Mouse (Mus musculus) heart, embryonic 15.5 days (tissue): Measurements from ENCODE around the gene Med27. TPM values are rescaled to one million over a fixed set of nuclear protein-coding genes. Genes with fewer than 3 reads are reported as not detected.

Source experiments
- ATAC-seq: fragments of 200-750 bp; cut with Nextera tagmentation; replicated peaks from 2 replicates; pipeline ENCODE4 v1.8.0; 2017; ENCODE audit warnings: low read depth, moderate TSS enrichment; ENCODE audit not compliant: insufficient number of reproducible peaks, insufficient read depth, low FRiP score
- H3K27ac ChIP-seq: fragments of 300-500 bp; sonication (generic); 2 replicates; pipeline ENCODE4 v1.5.1; 2015; ENCODE audit warnings: mild to moderate bottlenecking, inconsistent platforms
- H3K27me3 ChIP-seq: fragments of 300-500 bp; sonication (generic); 2 replicates; pipeline ENCODE4 v1.6.1; 2015; ENCODE audit warnings: inconsistent platforms
- H3K36me3 ChIP-seq: fragments of 300-500 bp; sonication (generic); 2 replicates; pipeline ENCODE4 v1.6.1; 2015; ENCODE audit warnings: mild to moderate bottlenecking, inconsistent platforms
- H3K4me1 ChIP-seq: fragments of 300-500 bp; sonication (generic); replicated peaks from 2 replicates; pipeline ENCODE4 v1.6.1; 2015; ENCODE audit warnings: inconsistent platforms
- H3K4me2 ChIP-seq: fragments of 300-500 bp; sonication (generic); 2 replicates; pipeline ENCODE4 v1.6.1; 2015; ENCODE audit warnings: inconsistent platforms, mild to moderate bottlenecking, moderate library complexity
- H3K4me3 ChIP-seq: fragments of 300-500 bp; sonication (generic); 2 replicates; pipeline ENCODE4 v1.5.1; 2015; ENCODE audit warnings: mild to moderate bottlenecking, inconsistent platforms
- H3K9ac ChIP-seq: fragments of 300-500 bp; sonication (generic); 2 replicates; pipeline ENCODE4 v1.6.1; 2015; ENCODE audit warnings: mild to moderate bottlenecking, inconsistent platforms
- H3K9me3 ChIP-seq: fragments of 300-500 bp; sonication (generic); replicated peaks from 2 replicates; pipeline ENCODE4 v1.6.1; 2016; ENCODE audit warnings: inconsistent platforms
- WGBS: fragments of 180-500 bp; shearing (Covaris S2); methylation state at CpG from one replicate; pipeline ENCODE4 v1.1.7; 2015; ENCODE audit warnings: mixed read lengths; 5-methylcytosine and 5-hydroxymethylcytosine counted together
- polyA plus RNA-seq: library from polyadenylated mRNA; unstranded; fragments of >200 nt; fragmentation: Nextera tagmentation; extraction: Ambion mirVana; gene quantifications from 2 replicates; pipeline ENCODE4 v1.2.1, GENCODE M21; 2015

The Med27 gene
- polyA plus RNA-seq, 1 experiment from 2014 or later: 26.9 TPM

GRCm38 (mm10) chr2:29473907-29474306, 127.3 kb downstream of the Med27 start:
- Histone ChIP-seq H3K4me2 (no peak overlapping the region), H3K9me3 (no peaks in the 10 kb centered on the region)
- ATAC-seq: no peak

DNA sequence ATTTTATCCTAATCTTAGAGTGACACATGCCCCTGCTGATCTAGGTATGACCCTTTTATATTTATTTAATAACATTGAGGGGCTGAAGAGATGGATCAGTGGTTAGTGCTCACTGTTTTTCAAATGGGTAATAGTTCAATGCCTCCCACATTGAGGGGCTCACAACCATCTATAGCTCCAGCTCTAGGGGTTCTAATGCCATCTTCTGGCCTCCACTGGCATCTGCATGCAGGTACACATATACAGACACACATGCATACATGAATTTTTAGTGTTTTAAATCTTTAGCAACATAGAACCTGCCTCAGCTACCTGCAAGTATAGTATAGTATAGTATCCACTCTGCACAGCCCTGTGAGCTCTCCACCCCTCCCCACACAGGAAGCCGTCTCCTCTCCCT, 130.1 kb downstream of the Med27 start:
- Histone ChIP-seq H3K4me3 (no peak overlapping the region), H3K4me1 (no peaks in the 10 kb centered on the region; the same call in 1 of the 2 replicates), H3K27ac (no peak overlapping the region), H3K27me3 (no peaks in the 10 kb centered on the region), H3K9me3 (no peaks in the 10 kb centered on the region), H3K36me3 (no peaks in the 10 kb centered on the region), H3K4me2 (no peak overlapping the region), H3K9ac (no peak overlapping the region)
- no peak for ATAC-seq
- WGBS: 85% methylated on average over 1 of the region's 1 CpGs

More at GRCm38 (mm10) chr2:29473907-29474306, 127.3 kb downstream of the Med27 start:
- H3K9ac ChIP-seq: no peak overlapping the region
- no peaks in the 10 kb centered on the region for H3K27me3 ChIP-seq
- no peaks in the 10 kb centered on the region; the same call in 1 of the 2 replicates for H3K4me1 ChIP-seq
- 57% methylated on average over 2 of the region's 2 CpGs for WGBS
- H3K27ac ChIP-seq: no peak overlapping the region
- H3K4me3 ChIP-seq: no peak overlapping the region
- no peaks in the 10 kb centered on the region for H3K36me3 ChIP-seq

DNA sequence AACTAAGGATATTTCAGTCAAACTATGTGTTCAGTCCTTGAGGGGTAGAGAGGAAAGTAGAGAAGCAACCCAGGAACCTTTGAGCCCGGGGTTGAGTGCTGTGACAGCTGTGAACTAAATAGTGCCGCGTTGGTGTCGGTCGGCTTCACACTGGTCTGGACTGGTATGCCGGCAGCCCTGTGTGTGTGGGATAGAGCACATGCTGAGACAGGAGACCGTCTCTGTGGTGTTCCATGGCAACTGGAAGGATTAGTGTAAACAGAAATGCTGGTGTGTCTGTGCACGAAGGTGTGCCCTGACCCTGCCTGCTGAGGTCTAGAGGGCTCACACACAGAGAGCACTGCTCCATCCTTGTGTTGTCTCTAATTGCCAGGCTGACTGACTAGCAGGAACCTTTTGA, 135.2 kb downstream of the Med27 start:
- Histone ChIP-seq H3K27ac (no peak overlapping the region), H3K4me1 (peaks cover 7% of the 10 kb centered on the region; the same call in 1 of the 2 replicates), H3K27me3 (no peaks in the 10 kb centered on the region), H3K4me2 (no peak overlapping the region), H3K9ac (no peak overlapping the region), H3K9me3 (no peaks in the 10 kb centered on the region), H3K4me3 (no peak overlapping the region), H3K36me3 (no peaks in the 10 kb centered on the region)
- no peak for ATAC-seq
- WGBS: 50% methylated on average over 8 of the region's 8 CpGs

DNA sequence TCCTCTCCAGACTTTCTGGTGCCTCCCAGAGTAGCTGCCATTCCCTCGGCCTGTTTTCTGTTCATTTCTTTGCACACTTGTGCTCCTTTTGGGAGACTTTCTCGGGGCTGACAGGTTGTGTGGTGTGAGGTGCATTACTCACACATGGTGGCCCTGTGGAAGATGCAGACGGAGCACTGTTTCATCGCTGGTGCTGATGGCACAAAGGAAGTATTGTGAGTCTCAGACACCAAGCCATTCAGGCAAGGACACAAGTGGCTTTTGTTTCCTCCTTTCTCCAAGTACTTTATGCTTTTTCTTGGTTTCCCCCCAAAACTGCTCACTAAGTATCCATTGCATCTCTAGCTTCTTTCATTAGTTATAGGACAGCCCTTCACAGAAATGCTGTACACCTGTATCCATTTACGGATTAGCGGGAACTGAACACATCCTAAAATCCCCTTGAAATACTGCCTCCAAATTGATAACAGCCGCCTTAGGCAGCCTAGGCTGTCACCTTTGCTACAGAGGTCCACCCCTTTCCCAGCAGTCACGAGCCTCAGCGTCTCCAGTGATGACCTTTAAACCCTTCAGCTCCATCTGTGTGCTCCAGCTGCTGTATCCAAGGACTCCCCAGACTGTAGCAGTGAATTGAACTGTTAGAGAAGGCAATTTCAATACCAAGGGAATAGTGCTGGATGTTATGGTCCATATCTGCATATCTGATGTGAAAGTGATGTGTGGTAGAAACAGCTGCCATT, 136.5 kb downstream of the Med27 start:
- no peak for ATAC-seq
- WGBS: 66% methylated on average over 9 of the region's 9 CpGs
- H3K36me3 ChIP-seq: no peaks in the 10 kb centered on the region
- no peak overlapping the region for H3K27ac ChIP-seq
- H3K4me2 ChIP-seq: no peak overlapping the region
- H3K27me3 ChIP-seq: no peaks in the 10 kb centered on the region
- peaks cover 7% of the 10 kb centered on the region; the same call in 1 of the 2 replicates for H3K4me1 ChIP-seq
- no peak overlapping the region for H3K9ac ChIP-seq
- H3K4me3 ChIP-seq: no peak overlapping the region
- H3K9me3 ChIP-seq: no peaks in the 10 kb centered on the region

DNA sequence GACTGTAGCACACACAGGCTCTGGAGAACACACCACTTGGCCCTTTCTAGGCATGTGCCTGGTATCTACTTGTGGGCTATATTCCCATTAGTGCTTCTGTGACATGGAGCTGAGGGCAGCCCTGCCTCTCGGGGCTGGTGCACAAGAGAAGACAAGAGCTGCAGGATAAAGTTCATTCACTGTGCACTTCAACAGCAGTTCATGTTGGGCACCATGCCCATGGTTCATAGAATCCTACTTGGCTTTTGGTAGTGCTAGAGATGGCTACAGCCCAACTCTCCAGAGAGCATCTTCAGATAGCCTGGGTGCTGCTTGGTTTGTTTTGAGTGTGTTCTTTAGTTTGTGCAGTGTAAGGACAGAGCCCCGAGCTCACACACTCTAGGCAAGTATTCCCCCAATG, 138.9 kb downstream of the Med27 start:
- no peak overlapping the region for H3K4me2 ChIP-seq
- peaks cover 7% of the 10 kb centered on the region; the same call in 1 of the 2 replicates for H3K4me1 ChIP-seq
- no peak overlapping the region for H3K4me3 ChIP-seq
- no peak overlapping the region for H3K9ac ChIP-seq
- no peaks in the 10 kb centered on the region for H3K36me3 ChIP-seq
- no peak overlapping the region for H3K27ac ChIP-seq
- WGBS: 60% methylated on average over 2 of the region's 2 CpGs
- H3K27me3 ChIP-seq: no peaks in the 10 kb centered on the region
- no peaks in the 10 kb centered on the region for H3K9me3 ChIP-seq
- ATAC-seq: 0 out of 2 replicates have a peak, but pooled peaks have one; percentile 35

DNA sequence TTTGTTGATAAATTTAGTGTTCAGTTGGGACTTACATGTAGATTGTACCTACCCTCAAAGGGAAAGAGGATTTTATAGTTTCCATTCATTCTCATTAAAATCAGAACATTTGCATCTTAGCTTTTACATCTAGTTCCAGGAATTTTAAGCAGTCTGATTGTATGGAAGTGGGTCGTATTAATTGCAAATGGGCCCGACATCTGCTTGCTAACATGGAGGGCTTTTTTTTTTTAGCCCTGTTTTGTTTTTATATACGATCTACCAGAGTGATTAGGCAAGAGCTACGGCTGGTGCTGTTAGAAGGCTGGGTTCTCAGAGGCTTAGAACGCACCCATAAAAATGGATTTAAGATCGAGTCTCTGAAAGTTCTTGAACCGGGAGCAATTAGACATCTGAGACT, 139.9 kb downstream of the Med27 start:
- no peaks in the 10 kb centered on the region for H3K36me3 ChIP-seq
- 83% methylated on average over 7 of the region's 7 CpGs for WGBS
- ATAC-seq: no peak
- H3K27me3 ChIP-seq: no peaks in the 10 kb centered on the region
- H3K9me3 ChIP-seq: no peaks in the 10 kb centered on the region
- H3K4me3 ChIP-seq: no peak overlapping the region
- no peak overlapping the region for H3K9ac ChIP-seq
- peaks cover 7% of the 10 kb centered on the region; the same call in 1 of the 2 replicates for H3K4me1 ChIP-seq
- H3K27ac ChIP-seq: no peak overlapping the region
- H3K4me2 ChIP-seq: no peak overlapping the region

DNA sequence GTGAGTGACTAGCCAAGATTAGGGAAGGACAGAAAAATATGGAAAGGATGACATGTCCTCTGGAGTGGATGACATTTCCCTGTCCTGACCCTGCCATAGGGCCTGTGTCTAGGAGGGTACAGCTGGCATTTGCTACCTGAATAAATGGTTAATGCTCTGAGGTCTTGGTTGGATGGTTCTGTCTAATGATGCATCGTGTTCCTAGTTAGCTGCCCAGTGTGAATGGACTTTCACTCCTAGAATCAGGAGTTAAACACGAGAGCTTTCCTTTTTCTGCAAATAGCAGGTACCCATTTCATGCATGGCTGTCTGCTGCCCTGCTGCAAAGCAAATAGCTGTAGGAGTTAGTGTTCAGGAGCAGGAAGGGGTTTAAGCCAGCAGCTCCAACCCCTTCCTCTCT, 141.0 kb downstream of the Med27 start:
- Histone ChIP-seq H3K9me3 (no peaks in the 10 kb centered on the region), H3K4me1 (no peaks in the 10 kb centered on the region), H3K27ac (no peak overlapping the region), H3K36me3 (no peaks in the 10 kb centered on the region), H3K9ac (no peak overlapping the region), H3K4me2 (no peak overlapping the region), H3K27me3 (no peaks in the 10 kb centered on the region), H3K4me3 (no peak overlapping the region)
- WGBS: 75% methylated on average over 2 of the region's 2 CpGs
- ATAC-seq: no peak

- Histone ChIP-seq H3K27ac (no peak overlapping the region), H3K36me3 (no peaks in the 10 kb centered on the region), H3K27me3 (no peaks in the 10 kb centered on the region), H3K9ac (no peak overlapping the region), H3K9me3 (no peaks in the 10 kb centered on the region), H3K4me1 (peaks cover 8% of the 10 kb centered on the region), H3K4me3 (no peak overlapping the region), H3K4me2 (no peak overlapping the region)
- no peak for ATAC-seq
- WGBS: 84% methylated on average over 13 of the region's 13 CpGs
Observed at GRCm38 (mm10) chr2:29488379-29489236, 142.0 kb downstream of the Med27 start.

GRCm38 (mm10) chr2:29491656-29492055, 145.0 kb downstream of the Med27 start:
- ATAC-seq: no peak
- Histone ChIP-seq H3K27me3 (no peaks in the 10 kb centered on the region), H3K4me2 (no peak overlapping the region), H3K36me3 (no peaks in the 10 kb centered on the region), H3K9ac (no peak overlapping the region), H3K9me3 (no peaks in the 10 kb centered on the region), H3K4me1 (peaks cover 14% of the 10 kb centered on the region), H3K4me3 (no peak overlapping the region), H3K27ac (no peak overlapping the region)
- WGBS: 81% methylated on average over 6 of the region's 6 CpGs

DNA sequence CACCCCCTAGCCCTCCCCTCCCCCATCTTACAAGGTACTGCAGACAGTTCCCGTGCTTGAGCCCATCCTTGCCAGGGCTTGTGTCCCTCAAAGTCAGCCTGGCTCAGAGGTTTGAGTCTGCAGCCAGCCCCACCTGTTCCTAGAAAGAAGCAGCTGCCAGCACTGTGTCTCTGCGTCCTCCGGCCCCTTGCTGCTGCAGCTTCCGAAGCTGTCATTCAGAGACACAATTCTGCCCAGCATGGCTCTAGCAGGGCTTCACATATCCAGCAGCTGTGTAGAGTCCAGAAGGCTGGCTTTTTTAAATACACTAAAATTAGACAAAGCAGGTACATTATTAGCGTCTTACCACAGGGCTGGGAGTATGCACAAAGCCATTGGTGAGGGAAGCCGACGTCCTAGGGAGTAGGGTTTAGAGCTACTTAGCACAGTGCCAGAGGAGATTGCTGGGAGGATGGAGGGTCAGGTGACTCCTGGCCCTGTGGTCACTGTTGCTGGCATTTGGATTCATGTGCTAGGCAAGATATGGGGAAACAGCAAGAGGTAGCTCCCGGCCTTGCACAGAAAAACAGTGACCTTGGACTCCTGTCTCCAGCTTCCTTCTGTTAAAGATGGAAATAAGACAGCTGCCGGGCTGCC, 146.9 kb downstream of the Med27 start:
- no peak overlapping the region for H3K9ac ChIP-seq
- peak; percentile 43; the same call in 1 of the 2 replicates for ATAC-seq
- no peaks in the 10 kb centered on the region for H3K27me3 ChIP-seq
- no peaks in the 10 kb centered on the region for H3K36me3 ChIP-seq
- WGBS: 30% methylated on average over 9 of the region's 9 CpGs
- no peaks in the 10 kb centered on the region for H3K9me3 ChIP-seq
- H3K4me2 ChIP-seq: no peak overlapping the region; the same call in 1 of the 2 replicates
- H3K4me1 ChIP-seq: peaks cover 14% of the 10 kb centered on the region
- H3K4me3 ChIP-seq: no peak overlapping the region
- no peak overlapping the region for H3K27ac ChIP-seq

DNA sequence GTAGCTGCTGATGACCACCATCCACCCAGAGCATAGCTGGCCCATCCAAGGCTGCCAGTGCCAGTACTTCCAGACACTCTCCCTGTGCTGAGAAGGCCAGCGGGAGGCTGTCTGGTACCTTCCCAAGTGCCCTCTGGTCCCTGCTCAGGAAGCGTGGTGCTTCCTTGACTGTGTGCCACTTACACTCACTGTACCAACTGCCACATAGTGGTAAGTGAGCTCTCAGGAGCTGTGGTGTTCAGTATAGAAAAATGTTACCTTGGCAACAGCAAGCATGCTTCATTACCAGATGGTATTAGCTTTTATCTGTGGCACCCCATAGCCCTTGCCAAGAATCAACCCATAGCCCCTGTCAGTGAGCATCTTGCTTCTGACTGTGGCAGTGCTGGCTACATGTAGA, 148.7 kb downstream of the Med27 start:
- no peak for ATAC-seq
- Histone ChIP-seq H3K36me3 (no peaks in the 10 kb centered on the region), H3K4me2 (no peak overlapping the region), H3K9me3 (no peaks in the 10 kb centered on the region), H3K27me3 (no peaks in the 10 kb centered on the region), H3K4me3 (no peak overlapping the region), H3K4me1 (peaks cover 14% of the 10 kb centered on the region), H3K27ac (no peak overlapping the region), H3K9ac (no peak overlapping the region)
- WGBS: 92% methylated on average over 2 of the region's 2 CpGs
